Mouse (Mus musculus): ENCODE data around the gene Rtl1. TPM values are rescaled to one million over a fixed set of nuclear protein-coding genes. Genes with fewer than 3 reads are reported as not detected.

Rtl1 gene
- not detected for total RNA-seq (2023)

DNA sequence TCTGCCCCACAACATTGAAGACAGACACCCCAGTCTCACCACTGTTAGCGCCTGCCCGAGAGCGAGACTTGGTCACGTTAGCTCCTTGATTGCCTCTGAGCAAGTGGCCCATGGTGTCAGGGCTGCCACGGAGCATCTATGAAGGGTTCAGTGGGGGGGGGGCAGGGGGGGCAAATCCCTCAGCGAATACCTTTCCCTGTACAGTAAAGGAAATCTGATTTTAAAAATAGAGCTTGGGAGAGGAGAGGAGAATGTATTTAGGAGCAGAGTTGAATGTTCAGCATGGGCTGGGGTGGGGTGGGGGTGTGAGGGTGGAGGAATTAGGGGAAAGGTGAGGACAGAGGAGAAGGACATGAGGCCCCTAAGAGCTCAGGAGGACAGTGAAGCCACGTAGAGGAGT is at the start of gene Rtl1:
TSS of gene Rtl1 (minus strand) at position 101 of the 400 bp plus-strand sequence.

Other genes starting within 250 kb of the Rtl1 start
- not detected for gene Dlk1, start 147.5 kb downstream of the Rtl1 start, total RNA-seq (2023)